Mouse (Mus musculus) cerebellum, adult 2 months (tissue): ENCODE data around the gene Blm. TPM values are rescaled to one million over a fixed set of nuclear protein-coding genes. Genes with fewer than 3 reads are reported as not detected.
A peak's percentile ranks its signal among the peaks of the same experiment; 100 is the strongest.

Source experiments
- DNase-seq, 2 experiments: peaks; one replicate each; pipeline ENCODE4 v3.0.0; 2021
- H3K27ac ChIP-seq: fragments of 200-500 bp; 2 replicates; pipeline ENCODE4 v1.5.1; 2012; ENCODE audit warnings: low read length, control low read depth, inconsistent platforms; ENCODE audit not compliant: insufficient read depth
- H3K27me3 ChIP-seq: fragments of 200-500 bp; 2 replicates; pipeline ENCODE4 v1.6.1; 2012; ENCODE audit warnings: inconsistent platforms, mild to moderate bottlenecking, low read length, moderate library complexity; ENCODE audit not compliant: control insufficient read depth, insufficient read depth
- H3K4me1 ChIP-seq: fragments of 200-500 bp; 2 replicates; pipeline ENCODE4 v1.6.1; 2011; ENCODE audit warnings: low read length; ENCODE audit not compliant: control insufficient read depth, insufficient read depth
- H3K4me3 ChIP-seq: fragments of 200-500 bp; replicated peaks from 2 replicates; pipeline ENCODE3; 2011; ENCODE audit warnings: mild to moderate bottlenecking, low read depth, low read length, control low read depth; ENCODE audit not compliant: insufficient read depth
- CTCF ChIP-seq: fragments of 200-500 bp; IDR thresholded peaks from 2 replicates; pipeline ENCODE4 v1.5.1; 2011; ENCODE audit warnings: low read depth, mild to moderate bottlenecking, control low read depth, low read length, moderate library complexity, borderline replicate concordance; ENCODE audit not compliant: insufficient read depth
- POLR2A ChIP-seq: fragments of 200-500 bp; IDR thresholded peaks from 2 replicates; pipeline ENCODE4 v1.6.1; 2011; ENCODE audit warnings: low read length, control low read depth, borderline replicate concordance; ENCODE audit not compliant: insufficient read depth
- WGBS: fragments of 180-500 bp; shearing (Covaris S2); methylation state at CpG from one replicate; pipeline ENCODE4 v1.1.7; 2018; 5-methylcytosine and 5-hydroxymethylcytosine counted together
- polyA plus RNA-seq: library from polyadenylated mRNA; depleted of rRNA; stranded (reverse); fragments of >200 nt; gene quantifications from 2 replicates; pipeline ENCODE4 v1.2.3, GENCODE M21; 2012

Gene Blm
- polyA plus RNA-seq, 1 experiment: 5.4 TPM

GRCm38 (mm10) chr7:80449620-80450091, 85.3 kb downstream of the Blm start:
- Histone ChIP-seq H3K4me3 (no peak overlapping the region), H3K4me1 (0 out of 2 replicates have a peak, but pooled peaks cover 4% of the 10 kb centered on the region), H3K27ac (no peak overlapping the region), H3K27me3 (no peaks in the 10 kb centered on the region)
- WGBS: 87% methylated on average over 6 of the region's 6 CpGs
- DNase-seq: no peak
- TF ChIP-seq POLR2A: no peak
- TF ChIP-seq CTCF: no peak

- DNase-seq: no peak
- 0 out of 2 replicates have a peak, but pooled peaks cover 4% of the 10 kb centered on the region for H3K4me1 ChIP-seq
- no peaks in the 10 kb centered on the region for H3K27me3 ChIP-seq
- 96% methylated on average over 8 of the region's 8 CpGs for WGBS
- no peak overlapping the region for H3K4me3 ChIP-seq
- TF ChIP-seq CTCF (no peak), POLR2A (no peak)
- H3K27ac ChIP-seq: no peak overlapping the region
Observed at GRCm38 (mm10) chr7:80447336-80447735, 87.6 kb downstream of the Blm start.

- 89% methylated on average over 7 of the region's 7 CpGs for WGBS
- TF ChIP-seq CTCF: no peak
- no peak for TF ChIP-seq POLR2A
- Histone ChIP-seq H3K27me3 (no peaks in the 10 kb centered on the region), H3K4me3 (no peak overlapping the region), H3K4me1 (peaks cover 8% of the 10 kb centered on the region; the same call in 1 of the 2 replicates), H3K27ac (no peak overlapping the region)
- DNase-seq: no peak
Observed at GRCm38 (mm10) chr7:80446221-80446878, 88.6 kb downstream of the Blm start.

GRCm38 (mm10) chr7:80445492-80445891, 89.4 kb downstream of the Blm start:
- Histone ChIP-seq H3K27me3 (no peaks in the 10 kb centered on the region), H3K27ac (no peak overlapping the region), H3K4me1 (peaks cover 8% of the 10 kb centered on the region; the same call in 1 of the 2 replicates), H3K4me3 (no peak overlapping the region)
- TF ChIP-seq POLR2A: no peak
- TF ChIP-seq CTCF: no peak
- DNase-seq: no peak
- WGBS: 56% methylated on average over 6 of the region's 6 CpGs

- Histone ChIP-seq H3K4me3 (no peak overlapping the region), H3K27ac (no peak overlapping the region), H3K27me3 (no peaks in the 10 kb centered on the region), H3K4me1 (peaks cover 8% of the 10 kb centered on the region; the same call in 1 of the 2 replicates)
- no peak for DNase-seq
- no peak for TF ChIP-seq POLR2A
- TF ChIP-seq CTCF: no peak
- WGBS: 57% methylated on average over 17 of the region's 17 CpGs
Observed at GRCm38 (mm10) chr7:80444401-80445249, 90.3 kb downstream of the Blm start.

- Histone ChIP-seq H3K4me3 (no peak overlapping the region), H3K27me3 (no peaks in the 10 kb centered on the region), H3K4me1 (peaks cover 8% of the 10 kb centered on the region; the same call in 1 of the 2 replicates), H3K27ac (no peak overlapping the region)
- 89% methylated on average over 3 of the region's 3 CpGs for WGBS
- DNase-seq: no peak
- TF ChIP-seq POLR2A (no peak), CTCF (no peak)
Observed at GRCm38 (mm10) chr7:80443124-80443523, 91.8 kb downstream of the Blm start.

GRCm38 (mm10) chr7:80441986-80442904, 92.7 kb downstream of the Blm start:
- Histone ChIP-seq H3K27me3 (no peaks in the 10 kb centered on the region), H3K4me1 (peaks cover 8% of the 10 kb centered on the region; the same call in 1 of the 2 replicates), H3K4me3 (no peak overlapping the region), H3K27ac (no peak overlapping the region)
- 71% methylated on average over 11 of the region's 11 CpGs for WGBS
- peak; percentile 26 to 36 for DNase-seq
- TF ChIP-seq CTCF (no peak), POLR2A (no peak)
